Mouse (Mus musculus): Measurements from ENCODE around the gene Htra3.

Htra3 gene

GRCm38 (mm10) chr5:35693638-35694037 is 14.1 kb upstream of the Htra3 start:
- no peak for DNase-seq (ENCODE audit: low read depth)

GRCm38 (mm10) chr5:35691246-35691645 is 11.7 kb upstream of the Htra3 start:
- no peak for DNase-seq (ENCODE audit: low read depth)

GRCm38 (mm10) chr5:35690485-35691165 is 11.0 kb upstream of the Htra3 start:
- DNase-seq (ENCODE audit: low read depth): no peak

DNA sequence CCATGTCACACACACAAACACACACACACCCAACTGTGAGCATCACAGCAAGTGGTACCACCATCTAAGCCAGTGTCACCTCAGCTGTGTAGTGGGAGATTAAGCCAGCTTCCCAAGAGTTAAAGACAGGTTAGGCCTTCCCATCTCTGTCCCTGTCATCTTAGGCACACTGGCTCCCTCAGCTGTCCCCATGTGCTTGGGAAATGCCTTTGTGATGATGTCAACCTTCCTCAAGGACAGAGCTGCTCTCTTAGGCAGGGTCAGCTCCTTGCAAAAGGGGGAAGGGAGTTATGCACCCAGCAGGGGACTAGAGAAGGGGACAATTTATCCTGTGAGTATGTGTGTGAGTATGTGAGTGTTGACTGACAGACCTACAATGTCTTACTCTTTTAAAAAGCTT is 9.8 kb upstream of the Htra3 start:
- DNase-seq (ENCODE audit: low read depth): no peak

DNA sequence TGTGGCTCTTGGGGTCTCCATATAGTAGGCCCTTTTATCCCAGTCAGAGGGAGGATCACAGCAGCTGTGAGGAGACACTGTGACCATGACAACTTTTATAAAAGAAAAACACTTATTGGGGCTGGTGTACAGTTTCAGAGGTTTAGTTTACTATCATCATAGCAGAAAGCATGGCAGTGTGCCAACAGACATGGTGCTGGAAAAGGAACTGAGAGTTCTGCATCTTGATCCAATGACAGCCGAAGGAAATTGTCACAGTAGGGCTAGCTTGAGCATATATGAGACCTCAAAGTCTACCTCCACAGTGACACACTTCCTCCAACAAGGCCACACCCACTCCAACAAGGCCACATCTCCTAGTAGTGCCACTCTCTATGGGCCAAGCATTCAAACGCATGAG is 9.3 kb upstream of the Htra3 start:
- DNase-seq (ENCODE audit: low read depth): peak; percentile 53

- DNase-seq (ENCODE audit: low read depth): peak; percentile 56
Observed at GRCm38 (mm10) chr5:35687098-35687497, 7.5 kb upstream of the Htra3 start.

DNA sequence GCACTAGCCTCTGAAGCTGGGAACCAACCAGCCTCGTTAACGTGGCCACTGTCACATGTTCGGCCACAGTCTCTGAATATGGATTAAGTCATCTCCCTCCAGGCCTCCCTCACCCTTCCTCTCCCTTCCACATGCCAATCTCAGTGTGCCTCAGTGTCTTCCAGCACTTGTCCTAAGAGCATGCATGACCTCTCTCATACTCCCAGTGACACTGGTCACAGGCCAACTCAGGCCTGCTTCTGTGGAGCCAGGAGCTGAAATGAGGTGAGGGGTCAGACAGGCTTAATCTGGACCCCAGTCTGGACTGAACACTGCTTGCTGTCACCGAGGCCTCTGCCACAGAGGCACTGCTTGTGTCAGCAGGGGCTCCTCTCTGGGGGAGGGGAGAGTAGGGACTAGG is 6.8 kb upstream of the Htra3 start:
- DNase-seq (ENCODE audit: low read depth): no peak

GRCm38 (mm10) chr5:35685079-35685478 is 5.5 kb upstream of the Htra3 start:
- DNase-seq (ENCODE audit: low read depth): peak; percentile 70

DNA sequence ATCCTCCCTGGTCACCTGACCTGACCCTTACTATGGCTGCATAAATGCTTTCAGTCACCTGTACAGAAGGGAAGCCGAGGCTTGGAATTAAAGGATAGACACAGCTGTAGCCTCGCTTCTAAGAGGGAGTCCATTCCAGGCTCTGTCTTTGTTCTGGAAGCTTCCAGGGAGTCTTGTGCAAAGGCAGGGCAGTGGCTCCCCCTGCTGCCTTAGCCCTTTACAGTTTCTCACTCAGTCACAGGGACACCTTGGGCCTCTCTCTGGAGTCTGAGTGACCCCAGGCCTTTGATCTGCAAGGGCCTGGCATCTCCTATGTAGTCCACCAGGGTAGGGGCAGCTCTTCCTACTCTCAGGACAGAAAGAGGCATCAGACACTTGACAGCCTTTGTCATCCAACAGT is 1.4 kb upstream of the Htra3 start:
- DNase-seq (ENCODE audit: low read depth): peak; percentile 61

DNA sequence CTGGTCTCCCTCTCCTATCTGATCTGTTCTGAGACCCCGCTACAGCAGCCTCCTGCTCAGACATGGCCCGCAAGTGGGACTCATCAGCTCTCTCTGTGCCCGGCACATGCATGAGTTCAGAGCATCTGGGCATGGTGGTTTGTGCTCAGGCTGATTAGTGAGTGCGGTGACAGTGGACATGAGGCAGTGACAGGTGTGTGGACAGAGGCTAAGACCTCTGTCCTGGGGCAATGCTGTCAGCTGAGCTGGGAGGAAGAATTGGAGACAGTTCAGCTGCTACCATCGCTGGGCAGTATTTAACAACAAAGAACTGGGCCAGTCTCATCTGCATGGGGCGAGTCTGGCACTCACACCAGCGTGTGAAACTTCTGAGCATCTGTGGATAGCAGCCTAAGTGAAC is 2.6 kb downstream of the Htra3 start:
- DNase-seq (ENCODE audit: low read depth): no peak

GRCm38 (mm10) chr5:35674081-35674555 is 5.5 kb downstream of the Htra3 start:
- DNase-seq (ENCODE audit: low read depth): no peak

DNA sequence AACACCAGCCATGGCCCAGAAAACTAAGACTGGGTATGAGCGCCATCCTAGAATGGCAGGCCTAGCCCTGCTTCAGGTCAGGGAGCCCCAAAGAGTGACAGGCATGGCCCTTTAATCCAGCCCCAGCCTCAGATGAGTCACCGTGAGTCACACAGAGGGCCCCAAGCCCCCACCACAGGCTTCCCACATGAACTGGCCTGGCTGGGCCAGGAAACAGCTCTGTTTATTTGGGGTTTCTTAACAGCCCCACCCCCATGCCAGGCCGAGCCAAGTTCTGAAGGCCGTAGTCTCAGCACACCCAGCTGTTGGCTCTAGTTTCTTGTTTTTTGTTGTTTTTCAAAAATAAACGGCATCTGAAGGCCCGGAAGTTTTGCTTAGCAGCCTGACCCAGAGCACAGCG is 6.5 kb downstream of the Htra3 start:
- DNase-seq (ENCODE audit: low read depth): peak; percentile 99

- no peak for DNase-seq (ENCODE audit: low read depth)
Observed at GRCm38 (mm10) chr5:35672581-35672980, 7.0 kb downstream of the Htra3 start.

GRCm38 (mm10) chr5:35671474-35671891 is 8.1 kb downstream of the Htra3 start:
- DNase-seq (ENCODE audit: low read depth): peak; percentile 30

DNA sequence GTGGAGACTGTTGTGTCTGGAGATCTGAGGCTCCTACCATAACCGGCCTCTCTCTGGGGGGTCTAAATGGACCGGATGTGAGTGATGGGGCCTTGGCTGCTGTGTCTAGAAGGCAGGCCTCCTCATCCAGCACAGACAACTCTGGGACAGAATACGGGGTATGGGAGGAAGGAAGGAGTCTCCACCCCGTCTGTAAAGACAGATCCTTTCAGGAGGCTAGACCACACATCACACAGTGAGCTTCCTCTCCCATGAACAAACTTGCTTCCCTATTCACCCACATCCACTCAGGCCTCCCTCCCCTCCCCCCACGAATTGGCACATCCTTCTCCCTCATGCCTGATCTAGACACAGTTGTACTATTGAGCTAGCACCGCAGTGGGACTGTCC is 9.2 kb downstream of the Htra3 start:
- DNase-seq (ENCODE audit: low read depth): peak; percentile 83

DNA sequence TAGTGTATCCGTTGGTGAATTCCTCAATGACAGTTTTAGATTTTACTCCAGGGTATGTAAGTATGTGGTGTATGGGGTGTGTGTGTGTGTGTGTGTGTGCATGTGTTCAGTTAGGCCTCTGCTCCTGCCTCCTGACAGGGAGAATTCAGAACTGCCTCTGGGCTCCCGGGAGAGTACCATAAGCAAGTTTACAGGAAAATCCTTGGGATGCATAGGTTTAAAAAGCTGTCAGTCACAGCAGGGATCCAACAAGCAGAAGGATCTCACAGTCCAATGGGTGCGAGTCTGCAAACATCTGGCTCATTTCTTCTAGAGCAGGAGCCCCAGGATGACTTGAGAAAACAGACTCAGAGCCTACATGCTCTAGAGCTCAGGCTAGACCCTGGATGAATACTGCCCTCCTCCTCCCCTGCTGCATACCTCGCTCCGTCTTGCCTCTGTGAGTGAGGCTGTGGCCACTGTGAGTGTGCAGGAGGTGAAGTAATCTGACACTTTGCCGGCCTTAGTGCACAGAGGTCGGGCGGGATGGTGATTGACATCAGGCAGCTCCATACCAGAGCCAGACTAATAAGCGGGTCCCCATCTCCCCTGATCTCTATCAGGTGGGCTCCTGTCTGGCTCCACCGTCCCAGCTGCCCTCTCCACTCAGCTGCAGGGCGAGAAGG is 9.7 kb downstream of the Htra3 start:
- peak; percentile 82 for DNase-seq (ENCODE audit: low read depth)

DNA sequence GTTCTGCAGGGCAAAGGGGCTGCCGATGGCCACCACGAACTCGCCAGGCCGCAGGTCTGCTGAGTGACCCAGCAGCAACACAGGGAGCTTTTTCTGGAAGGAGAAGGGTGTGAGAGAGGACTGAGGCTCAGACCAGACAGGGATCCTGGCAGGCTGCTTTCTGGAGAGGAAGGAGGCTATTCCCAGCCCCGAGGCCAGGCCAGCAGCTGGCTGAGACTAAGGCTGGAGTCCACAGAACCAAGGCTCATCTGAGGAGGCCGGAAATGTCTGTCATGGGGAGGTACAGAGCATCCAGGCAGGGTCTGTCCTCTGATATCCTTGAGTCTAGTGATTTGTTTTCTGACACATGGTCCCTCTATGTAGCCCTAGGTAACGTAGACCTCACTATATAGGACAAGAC is 13.4 kb downstream of the Htra3 start:
- DNase-seq (ENCODE audit: low read depth): no peak

GRCm38 (mm10) chr5:35662021-35662545 is 17.5 kb downstream of the Htra3 start:
- DNase-seq (ENCODE audit: low read depth): no peak

DNA sequence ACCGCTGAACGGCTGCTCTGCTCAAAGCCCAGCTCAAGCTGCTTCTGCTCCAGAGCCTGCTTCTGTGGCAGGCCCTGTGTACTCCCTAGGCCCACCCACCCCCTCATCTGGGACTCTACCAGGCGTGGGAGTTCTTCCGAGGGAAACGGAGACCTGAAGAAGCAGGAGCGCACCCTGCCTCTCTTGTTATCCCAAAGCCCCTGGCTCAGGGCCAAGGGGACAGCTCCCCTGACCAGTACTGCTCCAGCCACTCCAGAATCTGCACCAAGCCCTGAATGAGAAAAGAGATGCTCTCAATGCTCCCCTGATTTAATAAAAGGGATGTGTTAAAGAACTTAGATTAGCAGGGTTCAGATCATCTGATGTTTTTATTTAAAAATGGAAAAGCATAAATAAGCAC is 18.4 kb downstream of the Htra3 start:
- no peak for DNase-seq (ENCODE audit: low read depth)

GRCm38 (mm10) chr5:35659503-35659902 is 20.1 kb downstream of the Htra3 start:
- no peak for DNase-seq (ENCODE audit: low read depth)

- DNase-seq (ENCODE audit: low read depth): no peak
Observed at GRCm38 (mm10) chr5:35655753-35656485, 23.7 kb downstream of the Htra3 start.

DNA sequence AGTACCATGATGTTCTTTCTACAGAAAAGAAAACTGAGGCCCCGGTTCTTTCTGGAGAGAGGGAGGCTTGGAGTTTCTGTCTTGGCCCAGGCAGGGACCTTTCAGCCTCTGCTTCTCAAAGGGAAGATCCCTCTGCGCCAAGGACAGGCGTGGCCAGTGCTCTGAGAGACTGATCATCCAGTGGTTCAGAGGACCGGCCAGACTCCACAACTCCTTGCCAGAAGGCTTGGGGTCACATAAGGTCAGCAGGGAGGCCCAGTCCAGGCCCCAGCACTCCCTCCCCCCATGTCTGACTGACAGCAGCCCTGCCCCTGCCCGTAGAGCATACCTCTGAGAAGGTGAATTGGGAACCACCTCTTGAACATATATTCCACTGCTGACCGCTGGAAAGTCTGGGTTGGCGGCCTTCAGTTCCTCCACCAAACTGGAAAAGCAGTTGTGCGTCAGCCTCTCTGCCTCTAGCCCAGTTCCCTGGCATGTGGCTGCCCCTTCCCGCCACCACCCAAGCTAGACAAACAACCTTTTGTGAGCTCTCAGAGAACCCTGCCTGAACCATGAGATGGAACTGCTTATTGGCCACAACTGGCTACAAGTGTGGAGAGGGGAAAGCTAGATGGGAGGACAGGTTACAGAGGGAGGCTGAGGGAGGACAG is 25.7 kb downstream of the Htra3 start:
- no peak for DNase-seq (ENCODE audit: low read depth)

Measured in 416B (cell line).